Mouse (Mus musculus): ENCODE measurements around the gene Mier2.

Gene Mier2

DNA sequence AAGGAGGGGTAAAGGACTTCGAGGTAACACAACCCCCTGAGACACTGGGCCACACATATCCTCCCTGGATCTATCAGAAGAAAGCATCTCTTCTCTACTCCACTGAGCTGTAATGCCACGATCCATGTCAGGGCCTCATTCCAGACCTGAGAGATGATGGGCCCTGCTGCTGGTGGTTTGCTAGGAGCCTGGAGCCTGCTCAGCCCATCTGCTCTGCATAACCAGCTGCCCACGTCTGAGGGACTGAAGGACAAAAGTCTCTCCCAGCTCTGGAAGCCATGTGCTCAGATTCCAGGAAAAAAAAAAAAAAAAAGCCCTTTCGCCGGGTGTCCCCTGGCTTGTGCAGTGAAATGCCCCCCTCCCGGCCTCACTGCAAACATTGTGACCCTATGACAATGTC is 20.8 kb upstream of the Mier2 start:
- in situ Hi-C loops (cut with MseI, MboI), result no loop called here

DNA sequence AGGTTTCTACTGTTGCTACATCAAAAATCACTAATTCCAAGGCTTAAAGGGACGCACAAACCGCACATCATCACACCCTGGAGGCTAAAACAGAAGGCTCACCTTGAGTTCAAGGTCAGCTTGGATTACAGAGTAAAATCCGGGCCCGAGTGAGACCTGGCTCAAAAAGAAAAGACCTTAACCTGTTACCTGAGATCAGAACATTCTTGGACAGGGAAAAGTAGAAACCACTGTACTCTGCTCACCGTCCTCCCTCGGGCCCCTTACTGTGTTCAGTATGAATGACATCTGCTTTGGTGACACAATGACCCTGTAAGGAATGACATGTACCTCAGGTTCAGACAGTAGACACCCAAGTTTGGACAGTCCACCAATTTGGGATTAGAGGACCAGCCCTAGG is 19.8 kb upstream of the Mier2 start:
- in situ Hi-C loops (cut with MseI, MboI), result no loop called here

DNA sequence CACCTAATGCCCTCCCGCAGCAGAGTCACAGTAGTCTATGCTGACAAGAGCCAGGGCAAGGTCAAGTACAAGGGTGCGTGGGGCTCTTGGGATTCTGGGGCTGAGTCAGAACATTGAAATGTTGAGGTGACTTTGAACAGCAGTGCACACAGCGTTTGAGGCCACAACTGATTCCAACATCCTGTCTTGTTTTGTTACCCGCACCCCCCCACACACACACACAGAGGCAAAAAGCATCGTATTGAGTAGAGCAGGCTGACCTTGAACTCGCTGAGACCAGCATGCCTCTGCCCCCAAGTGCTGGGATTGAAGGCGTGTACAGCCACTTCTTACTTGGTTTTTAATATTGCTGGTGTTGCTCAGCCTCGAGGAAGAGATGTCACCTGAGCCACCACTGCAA is 19.4 kb upstream of the Mier2 start:
- in situ Hi-C loops (cut with MseI, MboI), result no loop called here

DNA sequence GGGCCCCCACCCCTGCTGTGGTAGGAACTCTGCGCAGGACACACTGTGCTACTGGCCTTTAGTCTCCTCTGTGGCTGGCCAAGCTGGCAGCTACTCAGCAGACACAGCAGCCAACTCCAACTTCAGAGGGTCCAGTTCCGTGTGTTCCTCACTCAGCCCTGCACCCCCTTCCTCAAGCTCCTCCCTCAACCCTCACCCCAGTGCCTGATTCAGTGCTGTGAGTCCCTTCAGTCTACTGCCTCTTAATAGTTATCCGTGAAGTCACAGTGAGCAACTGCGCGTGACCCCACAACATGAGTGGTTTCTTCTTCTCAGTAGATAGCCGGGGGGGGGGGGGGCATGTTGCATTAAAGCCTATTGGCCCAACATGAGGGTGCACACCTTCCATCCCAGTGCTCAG is 18.6 kb upstream of the Mier2 start:
- in situ Hi-C loops (cut with MseI, MboI), result no loop called here

DNA sequence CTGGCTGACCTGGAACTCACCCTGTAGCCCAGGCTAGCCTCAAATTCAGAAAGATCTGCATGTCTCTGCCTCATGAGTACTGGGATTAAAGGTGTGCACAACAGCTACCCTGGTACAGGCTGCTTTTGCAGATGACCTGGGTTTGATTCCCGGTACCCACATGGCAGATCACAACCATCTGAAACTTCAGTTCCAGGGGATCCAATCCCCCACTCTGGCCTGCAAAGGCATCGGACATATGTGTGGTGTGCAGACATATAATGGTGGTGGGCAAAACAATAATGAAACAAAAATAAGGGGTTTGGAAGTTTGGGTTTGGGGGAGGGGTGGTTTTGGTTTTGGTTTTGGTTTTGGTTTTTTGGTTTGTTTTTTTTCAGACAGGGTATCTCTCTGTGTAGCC is 16.3 kb upstream of the Mier2 start:
- in situ Hi-C loops (cut with MseI, MboI), result no loop called here

DNA sequence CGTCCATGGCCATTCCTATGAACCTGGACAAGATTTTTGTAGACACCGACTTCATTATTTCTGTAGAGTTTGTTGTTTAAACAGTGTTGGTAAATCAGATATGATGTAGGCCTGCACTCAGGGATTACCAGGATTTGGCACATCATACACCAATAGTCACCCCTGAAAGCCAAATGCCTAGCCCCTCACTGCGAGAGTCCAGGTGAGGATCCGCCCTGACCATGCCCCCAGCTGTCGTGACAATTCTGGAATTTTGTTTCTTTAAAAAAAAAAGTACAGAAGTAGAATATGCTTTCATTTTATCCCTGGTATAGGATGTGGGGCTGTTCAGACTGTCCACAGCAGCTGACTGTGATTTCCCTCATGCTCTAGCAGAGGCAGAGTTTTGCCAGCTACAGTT is 14.9 kb upstream of the Mier2 start:
- in situ Hi-C loops (cut with MseI, MboI), result no loop called here

DNA sequence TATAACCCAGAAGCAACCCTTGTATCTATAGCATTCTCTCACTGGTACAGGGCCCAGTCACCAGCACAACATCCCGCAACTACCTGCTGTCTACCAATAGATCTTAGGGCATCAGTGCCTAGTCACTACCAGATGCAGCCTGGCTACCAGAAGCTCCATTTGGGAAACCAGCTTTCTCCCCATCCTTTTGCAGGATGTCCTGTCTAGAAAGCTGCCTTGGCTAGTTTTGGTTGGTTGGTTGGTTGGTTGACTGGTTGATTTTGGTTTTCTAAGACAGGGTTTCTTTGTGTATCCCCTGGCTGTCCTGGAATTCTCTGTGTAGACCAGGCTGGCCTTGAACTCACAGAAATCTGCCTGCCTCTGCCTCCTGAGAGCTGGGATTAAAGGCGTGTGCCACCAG is 4.7 kb upstream of the Mier2 start:
- in situ Hi-C loops (cut with MseI, MboI), result no loop called here

DNA sequence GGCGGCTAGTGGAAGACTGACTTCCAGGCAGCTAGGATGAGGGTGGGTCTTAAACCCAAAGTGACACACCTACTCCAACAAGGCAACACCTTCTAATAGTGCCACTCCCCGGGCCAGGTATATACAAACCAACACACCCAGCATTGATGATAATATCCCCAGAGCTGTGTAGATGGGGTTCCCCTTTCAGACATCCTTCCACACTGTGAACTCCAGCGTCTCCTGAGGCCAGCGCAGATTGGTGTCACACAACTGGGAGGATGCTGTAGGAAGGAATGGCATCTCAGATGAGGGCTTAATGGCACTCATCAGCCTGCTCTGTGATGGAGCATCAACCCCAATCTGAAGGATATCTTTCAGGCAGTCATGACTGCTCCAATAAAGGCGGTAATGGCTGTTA is 2.5 kb upstream of the Mier2 start:
- in situ Hi-C loops (cut with MseI, MboI), result no loop called here

DNA sequence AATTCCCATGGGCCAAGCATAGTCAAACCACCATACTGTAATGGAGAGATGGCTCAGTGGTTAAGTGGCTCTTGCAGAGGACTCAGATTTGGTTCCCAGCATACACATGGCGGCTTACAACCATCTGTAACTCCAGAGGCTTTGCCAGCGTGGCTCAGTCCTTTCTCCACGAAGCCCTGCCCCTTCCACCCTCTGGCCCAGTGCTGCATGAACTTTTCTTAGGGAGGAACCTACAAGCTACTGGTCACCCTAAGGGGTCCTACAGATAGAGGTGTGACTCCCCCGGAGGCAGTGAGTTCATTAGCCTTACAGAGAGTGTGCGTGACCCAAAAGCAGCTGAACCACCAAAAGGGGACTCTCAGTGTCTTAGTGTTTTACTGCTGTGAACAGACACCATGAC is 2.0 kb upstream of the Mier2 start:
- in situ Hi-C loops (cut with MseI, MboI), result no loop called here

DNA sequence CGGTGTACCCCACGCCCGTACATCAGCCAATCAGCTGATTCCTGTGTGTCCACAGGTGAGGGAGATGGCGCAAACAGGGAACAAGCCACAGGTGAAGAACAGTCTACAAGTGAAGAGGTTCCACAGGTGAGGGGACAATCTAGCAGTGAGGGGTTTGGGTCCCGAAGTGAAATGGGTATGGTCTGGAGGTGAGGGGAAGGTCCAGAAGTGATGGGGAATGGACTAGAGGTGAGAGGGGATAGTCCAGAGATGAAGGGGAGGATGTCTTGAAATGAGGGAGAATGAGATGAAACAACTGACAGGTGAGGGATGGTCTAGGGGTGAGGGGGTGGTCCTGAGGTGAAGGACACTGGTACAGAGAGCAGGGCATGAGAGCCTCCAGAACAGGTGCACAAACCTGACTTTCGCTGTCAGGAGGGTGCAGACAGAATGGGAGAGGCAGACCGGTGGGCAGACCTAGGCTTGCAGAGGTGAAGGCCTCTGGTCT is 282 bp upstream of the Mier2 start:
- in situ Hi-C loops (cut with MseI, MboI), result no loop called here

DNA sequence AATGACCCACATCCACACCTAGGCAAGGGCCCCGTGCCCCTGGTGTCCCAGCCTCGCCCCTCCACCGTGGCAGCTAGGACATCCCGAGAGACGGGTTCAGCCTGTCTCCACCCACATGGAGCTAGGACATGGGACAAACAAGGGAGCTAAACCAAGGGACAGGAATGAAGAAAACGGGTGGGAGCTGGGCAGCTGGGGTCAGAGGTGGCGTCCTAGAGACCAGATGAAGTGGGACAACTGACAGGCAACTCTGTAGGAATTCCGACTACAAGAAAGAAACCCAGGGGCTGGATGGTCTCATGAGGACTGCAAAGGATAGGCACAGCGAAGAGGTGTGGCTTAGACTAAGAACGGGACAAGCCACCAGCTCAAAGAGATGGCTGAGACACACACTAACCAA is 1.3 kb downstream of the Mier2 start:
- in situ Hi-C loops (cut with MseI, MboI), result no loop called here

DNA sequence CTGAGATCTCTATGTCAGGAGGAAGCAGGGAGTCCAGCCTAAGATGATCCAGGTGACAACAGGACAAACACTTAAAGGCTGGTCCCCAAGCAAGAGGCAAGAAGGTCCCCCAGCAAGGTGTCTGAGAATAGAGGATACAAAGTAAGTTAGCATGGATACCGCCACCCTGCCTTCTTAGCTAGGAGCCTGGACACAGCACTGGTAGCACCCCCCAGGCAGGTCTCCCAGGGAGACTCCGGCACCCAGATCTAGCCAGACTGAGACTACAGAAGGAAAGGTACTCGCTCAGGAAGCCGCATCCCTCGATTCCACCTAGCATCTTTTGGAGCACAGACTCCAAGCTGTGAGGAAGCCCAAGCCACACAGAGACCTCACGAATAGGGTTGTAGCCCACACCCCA is 1.8 kb downstream of the Mier2 start:
- in situ Hi-C loops (cut with MseI, MboI), result no loop called here

DNA sequence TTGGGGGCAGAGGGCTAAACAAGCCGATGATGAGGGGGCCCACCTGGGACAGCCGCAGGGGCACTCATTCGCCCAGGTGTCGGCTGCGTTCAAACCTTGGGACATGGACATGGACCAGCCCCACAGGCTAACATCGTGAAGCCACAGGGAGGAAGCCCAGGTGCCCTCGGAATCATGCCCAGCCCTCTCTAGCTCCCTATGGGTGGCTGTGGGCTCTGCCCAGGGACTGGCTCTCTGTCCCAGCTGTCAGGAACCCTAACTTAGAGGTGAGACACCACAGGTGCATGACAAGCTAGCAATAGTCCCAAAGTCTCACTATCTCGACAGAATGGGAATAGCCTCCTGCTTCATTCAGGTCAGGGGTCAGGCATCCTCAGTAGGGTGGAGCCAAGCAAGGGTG is 2.5 kb downstream of the Mier2 start:
- in situ Hi-C loops (cut with MseI, MboI), result no loop called here

DNA sequence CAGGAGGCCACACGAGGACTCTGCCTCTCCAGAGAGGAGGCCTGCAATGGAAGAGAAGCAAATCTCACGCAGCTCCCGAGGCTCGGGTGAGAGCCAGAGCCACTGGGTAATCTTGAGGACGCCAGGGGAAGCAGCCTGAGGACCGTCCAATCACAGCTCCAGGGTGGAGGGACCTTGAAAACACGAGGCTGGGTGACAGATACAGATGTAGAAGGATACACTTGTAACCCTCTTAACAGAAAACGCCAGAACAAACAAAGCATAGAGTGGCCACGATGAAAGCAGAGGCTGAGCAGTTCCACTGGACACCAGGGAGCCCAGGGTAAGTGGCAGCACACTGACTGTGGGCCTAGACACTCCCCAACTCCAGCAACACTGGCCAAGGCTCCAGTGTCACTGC is 4.6 kb downstream of the Mier2 start:
- in situ Hi-C loops (cut with MseI, MboI), result no loop called here

DNA sequence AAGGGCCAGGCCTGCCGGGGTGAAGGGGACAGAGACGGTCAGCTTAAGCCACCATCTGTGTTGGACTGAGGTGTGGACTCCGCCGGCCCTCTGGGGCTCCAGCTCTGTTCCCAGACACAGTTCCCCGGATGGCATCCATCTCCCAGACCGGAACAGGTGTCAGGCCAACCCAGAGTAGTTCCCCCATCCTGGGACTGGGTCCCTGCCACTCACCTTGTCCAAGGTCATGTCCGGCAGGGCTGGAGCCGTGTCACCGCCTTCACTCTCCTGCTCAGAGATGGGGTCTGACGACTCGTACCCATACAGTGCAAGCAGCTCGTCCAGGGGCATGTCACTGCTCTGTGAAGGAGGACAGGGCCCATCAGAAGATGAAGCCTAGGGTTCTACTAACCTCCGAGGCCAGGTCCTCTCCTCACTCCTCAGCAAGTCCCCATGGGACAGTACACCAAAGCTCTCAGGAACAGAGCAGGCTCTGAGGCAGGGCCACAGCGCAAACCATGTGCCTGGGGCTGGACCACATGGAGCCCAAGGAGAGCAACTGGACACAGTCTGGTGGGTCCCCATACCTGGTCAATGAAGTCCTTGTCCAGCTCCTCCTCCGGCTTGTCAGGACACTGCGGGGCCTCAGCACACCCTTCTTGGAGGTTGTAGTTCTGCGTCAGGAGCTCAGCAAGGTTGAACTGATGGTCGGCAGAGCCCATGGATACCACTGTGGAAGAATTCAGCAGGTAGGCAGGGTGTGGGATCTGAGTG is 5.9 kb downstream of the Mier2 start:
- in situ Hi-C loops (cut with MseI, MboI), result no loop called here

DNA sequence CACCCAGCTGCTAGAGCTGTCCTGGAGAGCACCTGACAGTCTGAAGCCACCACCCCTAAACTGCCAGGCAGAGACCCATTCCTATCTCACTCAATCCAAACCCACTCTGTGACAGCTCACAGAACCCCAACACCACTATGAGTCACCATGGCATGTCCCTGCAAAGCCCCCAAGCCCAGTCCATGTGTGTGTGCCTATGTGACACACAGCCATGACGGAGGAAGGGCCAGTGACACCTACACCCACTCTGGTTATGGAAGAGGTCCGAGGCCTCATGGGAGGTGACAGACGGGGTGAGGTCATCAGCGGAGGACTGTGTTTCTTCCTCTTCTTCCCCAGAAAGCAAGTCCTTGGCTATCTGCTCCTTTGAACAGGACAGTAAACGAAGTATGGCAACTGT is 6.5 kb downstream of the Mier2 start:
- in situ Hi-C loops (cut with MseI, MboI), result no loop called here

DNA sequence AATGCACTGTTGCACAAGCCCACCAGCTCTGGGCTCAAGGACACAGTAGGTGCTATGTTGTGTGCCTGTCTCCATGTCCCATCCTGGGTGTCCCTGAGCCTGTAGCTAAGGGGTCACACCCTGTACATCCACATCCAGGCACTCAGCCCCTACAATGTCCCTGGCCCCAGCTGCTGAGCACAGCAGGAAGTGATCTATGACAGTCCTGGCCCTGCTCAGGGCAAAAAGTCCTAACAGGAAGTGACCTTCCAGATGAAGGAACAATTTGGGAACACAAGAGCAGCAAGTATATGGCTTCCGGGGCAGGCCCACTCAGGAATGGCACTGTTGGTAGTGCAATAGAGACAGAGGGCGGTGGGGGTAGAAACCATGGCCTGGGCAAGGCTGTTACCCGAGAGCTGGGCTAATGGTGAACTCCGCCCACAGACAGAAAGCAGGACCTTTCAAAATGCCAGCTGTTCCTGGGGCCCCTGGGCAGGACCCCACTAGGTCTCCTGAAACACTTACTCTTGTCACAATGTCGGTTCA is 7.8 kb downstream of the Mier2 start:
- in situ Hi-C loops (cut with MseI, MboI), result no loop called here

DNA sequence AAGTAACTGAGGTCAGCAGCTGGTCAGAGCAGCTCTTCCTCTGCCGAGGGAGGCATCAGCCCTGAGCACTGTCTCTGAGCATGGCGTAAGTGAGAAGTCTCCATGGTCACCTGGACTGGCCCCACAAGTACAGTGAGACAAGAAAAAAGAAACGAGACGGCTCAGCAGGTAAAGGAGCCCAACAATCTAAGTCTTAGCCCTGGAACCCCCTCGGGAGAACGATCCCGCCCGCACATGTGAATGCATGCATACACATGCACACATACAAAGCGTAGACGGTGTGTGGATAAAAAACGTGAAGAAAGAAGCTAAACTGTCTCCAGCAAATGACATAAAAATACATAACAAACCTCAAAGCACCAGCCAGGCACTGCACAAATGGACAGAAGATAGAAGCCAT is 8.5 kb downstream of the Mier2 start:
- in situ Hi-C loops (cut with MseI, MboI), result no loop called here

DNA sequence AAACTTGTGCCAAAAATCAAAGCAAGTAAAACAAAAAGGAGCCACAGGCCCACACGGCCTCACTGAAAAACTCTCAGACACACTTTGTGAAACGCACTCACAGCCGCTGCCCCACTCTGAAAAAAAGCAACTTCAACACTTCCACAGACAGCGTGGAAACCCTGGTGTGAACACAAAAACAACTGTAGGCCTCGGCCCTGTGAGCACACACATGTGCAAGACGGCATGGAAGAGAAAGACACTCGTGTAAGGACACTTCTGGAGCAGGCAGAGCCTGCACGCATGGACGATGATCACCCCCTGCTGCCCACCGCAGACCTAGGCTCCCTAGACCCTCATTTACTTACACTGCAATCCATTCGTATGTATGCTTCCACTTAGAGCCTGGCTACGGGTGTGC is 9.1 kb downstream of the Mier2 start:
- in situ Hi-C loops (cut with MseI, MboI), result no loop called here

DNA sequence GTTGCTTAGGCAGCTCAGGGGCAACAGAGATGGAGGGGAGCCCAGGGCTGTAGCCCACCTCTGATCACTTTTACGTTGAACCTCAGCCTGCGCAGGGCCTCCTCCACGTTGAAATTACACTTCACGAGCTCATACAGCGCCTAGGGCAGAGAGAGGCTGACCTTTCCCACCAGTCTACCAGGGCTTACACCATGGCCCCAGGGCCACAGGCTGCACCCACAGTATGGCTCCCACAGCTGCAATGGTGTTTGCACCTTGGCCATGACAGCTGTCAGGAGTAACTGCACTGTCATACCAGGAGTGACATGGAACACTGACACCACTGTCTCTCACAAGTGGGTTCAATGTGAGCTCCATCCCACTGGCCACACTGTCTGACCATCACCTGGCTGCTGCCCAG is 10.4 kb downstream of the Mier2 start:
- in situ Hi-C loops (cut with MseI, MboI), result no loop called here

DNA sequence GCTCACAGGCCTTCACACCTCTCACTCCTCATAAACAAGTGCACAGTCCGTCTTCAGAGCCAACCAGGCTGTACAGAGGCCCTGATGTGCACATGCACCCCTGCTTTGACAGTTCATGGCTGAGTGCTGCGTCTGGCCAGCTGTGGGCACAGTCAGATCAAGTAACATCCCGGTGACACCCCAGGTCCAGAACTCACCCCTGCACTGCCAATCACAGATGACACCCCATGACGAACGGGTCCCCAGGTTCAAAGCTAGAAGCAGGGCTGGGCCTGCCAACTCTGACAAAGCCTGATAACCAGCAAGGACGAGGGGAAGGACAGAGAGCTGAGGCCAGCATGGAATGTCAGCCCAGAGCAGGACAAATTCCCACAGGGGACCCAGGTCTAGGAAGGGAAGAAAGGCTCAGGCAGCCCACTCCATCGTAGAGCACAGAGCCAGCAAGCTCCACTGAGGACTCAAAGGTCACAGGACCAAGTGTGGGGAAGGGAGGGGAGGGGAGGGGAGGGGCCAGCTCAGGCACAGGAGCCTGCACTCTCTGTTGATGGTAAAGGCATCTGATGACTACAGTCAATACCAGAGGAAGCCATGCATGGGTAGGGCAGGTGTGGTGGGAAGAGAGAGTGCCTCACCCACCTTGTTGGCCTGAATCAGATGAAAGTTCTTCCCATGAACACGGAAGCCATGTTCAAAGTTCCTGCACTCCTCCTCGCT is 11.0 kb downstream of the Mier2 start:
- in situ Hi-C loops (cut with MseI, MboI), result no loop called here

DNA sequence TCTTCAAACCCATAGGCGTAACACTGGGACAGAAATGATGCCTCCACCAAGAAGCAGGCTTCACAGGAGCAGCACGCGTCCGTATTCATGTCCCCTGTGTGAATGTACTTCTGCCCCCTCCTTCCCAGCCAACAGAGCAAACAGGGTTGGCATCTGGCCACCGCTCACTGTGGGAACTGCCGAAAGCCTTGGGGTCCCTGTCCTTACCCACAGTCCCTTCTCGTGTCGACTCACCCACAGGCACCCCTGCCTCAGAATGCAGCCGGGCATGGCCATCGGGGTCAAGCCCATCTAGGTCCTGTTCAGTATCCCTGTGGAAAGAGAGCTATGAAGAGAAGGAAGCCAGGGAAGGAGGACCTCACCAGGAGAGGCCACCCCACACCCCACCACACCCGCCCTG is 12.8 kb downstream of the Mier2 start:
- in situ Hi-C loops (cut with MseI, MboI), result no loop called here

DNA sequence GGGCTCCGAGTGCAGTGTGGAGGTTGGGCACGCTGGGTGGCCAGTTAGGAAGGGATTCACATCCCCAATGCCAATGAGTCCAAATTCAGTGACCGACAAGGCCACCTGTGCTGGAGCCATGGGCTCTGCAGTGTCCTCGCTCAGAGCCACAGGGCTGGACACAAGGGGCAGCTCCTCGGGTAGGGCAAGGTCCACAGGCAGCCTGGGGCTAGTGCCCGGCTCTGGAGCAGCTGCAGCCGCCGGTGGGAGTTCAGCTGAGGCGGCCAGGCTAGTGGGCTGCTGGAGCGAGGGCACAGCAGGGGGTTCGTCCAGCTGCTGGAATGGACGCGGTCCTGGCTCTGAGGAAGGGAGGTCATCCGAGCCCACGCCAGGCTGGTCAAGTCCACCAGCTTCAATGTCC is 13.5 kb downstream of the Mier2 start:
- in situ Hi-C loops (cut with MseI, MboI), result no loop called here

Data from mouse trophoblast stem cell (cell line).